Mouse (Mus musculus): ENCODE measurements at regions not wholly inside any gene's neighbourhood (a gene's known extent, or its start where the extent isn't known, plus 50 kb on each side); places are given as distances from the start of the nearest gene placed in this dataset.
A peak's percentile ranks its signal among the peaks of the same experiment; 100 is the strongest.

GRCm38 (mm10) chr8:12073311-12073999, 205.2 kb upstream of the A230072I06Rik start:
- DNase-seq (ENCODE audit: low read depth) = peak; percentile 61

- no peak for DNase-seq (ENCODE audit: low read depth)
These were observed 202.7 kb upstream of the A230072I06Rik start for GRCm38 (mm10) chr8:12075943-12076342.

GRCm38 (mm10) chr8:12076811-12077375, 201.7 kb upstream of the A230072I06Rik start:
- no peak for DNase-seq (ENCODE audit: low read depth)

GRCm38 (mm10) chr8:12077896-12078295, 200.7 kb upstream of the A230072I06Rik start:
- DNase-seq (ENCODE audit: low read depth) = no peak

- no peak for DNase-seq (ENCODE audit: low read depth)
These were observed 199.7 kb upstream of the A230072I06Rik start for GRCm38 (mm10) chr8:12078679-12079566.

GRCm38 (mm10) chr8:12081536-12081935, 197.1 kb upstream of the A230072I06Rik start:
- no peak for DNase-seq (ENCODE audit: low read depth)

GRCm38 (mm10) chr8:12087192-12087800, 191.3 kb upstream of the A230072I06Rik start:
- no peak for DNase-seq (ENCODE audit: low read depth)

- no peak for DNase-seq (ENCODE audit: low read depth)
These were observed 178.5 kb upstream of the A230072I06Rik start for GRCm38 (mm10) chr8:12100145-12100544.

- no peak for DNase-seq (ENCODE audit: low read depth)
These were observed 175.3 kb upstream of the A230072I06Rik start for GRCm38 (mm10) chr8:12103296-12103695.

GRCm38 (mm10) chr8:12105106-12105901, 173.3 kb upstream of the A230072I06Rik start:
- no peak for DNase-seq (ENCODE audit: low read depth)

- no peak for DNase-seq (ENCODE audit: low read depth)
These were observed 170.0 kb upstream of the A230072I06Rik start for GRCm38 (mm10) chr8:12108578-12108977.

GRCm38 (mm10) chr8:12111626-12112025, 167.0 kb upstream of the A230072I06Rik start:
- DNase-seq (ENCODE audit: low read depth) = no peak

- DNase-seq (ENCODE audit: low read depth) = no peak
These were observed 165.6 kb upstream of the A230072I06Rik start for GRCm38 (mm10) chr8:12113023-12113422.

- DNase-seq (ENCODE audit: low read depth) = no peak
These were observed 152.1 kb upstream of the A230072I06Rik start for GRCm38 (mm10) chr8:12126374-12127001.

GRCm38 (mm10) chr8:12127106-12127800, 151.4 kb upstream of the A230072I06Rik start:
- DNase-seq (ENCODE audit: low read depth) = no peak

- DNase-seq (ENCODE audit: low read depth) = no peak
These were observed 150.7 kb upstream of the A230072I06Rik start for GRCm38 (mm10) chr8:12127801-12128490.

- DNase-seq (ENCODE audit: low read depth) = no peak
These were observed 148.0 kb upstream of the A230072I06Rik start for GRCm38 (mm10) chr8:12130591-12130990.

- DNase-seq (ENCODE audit: low read depth) = no peak
These were observed 144.4 kb upstream of the A230072I06Rik start for GRCm38 (mm10) chr8:12134200-12134599.

GRCm38 (mm10) chr8:12135392-12136177, 143.0 kb upstream of the A230072I06Rik start:
- DNase-seq (ENCODE audit: low read depth) = no peak
